In genomic region chr4:63546441-63547055, GRCm38 (mm10) we compare ENCODE assay signal across 9 mouse cellular contexts. TPM values are rescaled to one million over a fixed set of nuclear protein-coding genes. Genes with fewer than 3 reads are reported as not detected.
A peak's percentile ranks its signal among the peaks of the same experiment; 100 is the strongest.
DNase-seq lines count a peak whose midpoint lies in the region; ATAC-seq lines count a peak whose summit lies in the region.
"Had no signal": no experiment of that assay in that cellular context is flagged by ENCODE, and none has a peak within 500 bp of the region (broad histone marks: within the 10 kb centered on the region; RNA-seq: fewer than 3 reads in every experiment).

No protein-coding gene starts in this region.

- peaks cover 26% of the 10 kb centered on the region for H3K36me3 ChIP-seq in embryonic facial prominence, embryonic 13.5 days
- peaks cover 16% of the 10 kb centered on the region for H3K36me3 ChIP-seq in neural tube, embryonic 14.5 days (ENCODE audit: control insufficient read depth, insufficient read depth, low read length)

- peak; percentile 33 for DNase-seq in kidney, adult 18-20 months
- DNase-seq in kidney, postnatal 10 days, result no peak
- peak; percentile 51 for DNase-seq in kidney, postnatal 14 days
- no peak for DNase-seq in thymus, postnatal 0 days (ENCODE audit: low spot score)
- DNase-seq in right cerebral cortex, postnatal 25 days, result no peak
- DNase-seq in left cerebral cortex, postnatal 36 days (ENCODE audit: low spot score in 2 of 2), result no peak

- peak overlapping the region; percentile 35 for H3K27ac ChIP-seq in embryonic facial prominence, embryonic 13.5 days
- H3K27ac ChIP-seq in neural tube, embryonic 14.5 days (ENCODE audit: low read depth, low read length), result no peak overlapping the region

- H3K4me1 ChIP-seq in embryonic facial prominence, embryonic 13.5 days, result peaks cover 37% of the 10 kb centered on the region
- peaks cover 21% of the 10 kb centered on the region for H3K4me1 ChIP-seq in neural tube, embryonic 14.5 days (ENCODE audit: control insufficient read depth, insufficient read depth, low read length)

- H3K9ac ChIP-seq in embryonic facial prominence, embryonic 13.5 days, result peak overlapping the region; percentile 97
- no peak overlapping the region for H3K9ac ChIP-seq in neural tube, embryonic 14.5 days (replicated peaks; ENCODE audit: low read depth, low read length)

- 34% methylated on average over 6 of the region's 6 CpGs for WGBS in embryonic facial prominence, embryonic 13.5 days
- 85% methylated on average over 6 of the region's 6 CpGs for WGBS in neural tube, embryonic 14.5 days

- H3K4me2 ChIP-seq in embryonic facial prominence, embryonic 13.5 days, result peak overlapping the region; percentile 75
- peak overlapping the region; percentile 80 for H3K4me2 ChIP-seq in neural tube, embryonic 14.5 days (ENCODE audit: low read depth, low read length)

- H3K4me3 ChIP-seq in embryonic facial prominence, embryonic 13.5 days, result peak overlapping the region; percentile 83
- no peak overlapping the region for H3K4me3 ChIP-seq in neural tube, embryonic 14.5 days (ENCODE audit: low read depth, low read length)

- H3K27me3 ChIP-seq in embryonic facial prominence, embryonic 13.5 days, result no peaks in the 10 kb centered on the region
- no peaks in the 10 kb centered on the region for H3K27me3 ChIP-seq in neural tube, embryonic 14.5 days (ENCODE audit: control insufficient read depth, insufficient read depth, low read length)

- no peak for ATAC-seq in embryonic facial prominence, embryonic 13.5 days (ENCODE audit: insufficient number of reproducible peaks, insufficient read depth, low FRiP score, low TSS enrichment, low read depth)
- no peak for ATAC-seq in neural tube, embryonic 14.5 days (ENCODE audit: low read depth)

- intact Hi-C loops in left cerebral cortex, postnatal 36 days (cut with DNase I), result no loop called here

- H3K9me3 ChIP-seq in embryonic facial prominence, embryonic 13.5 days, result no peaks in the 10 kb centered on the region
- no peaks in the 10 kb centered on the region for H3K9me3 ChIP-seq in neural tube, embryonic 14.5 days (ENCODE audit: control insufficient read depth, low read length)

RNA-seq across cellular contexts. Expression of gene Atp6v1g1, which starts 2.0 kb away (rescaled TPM):
- polyA plus RNA-seq in embryonic facial prominence, embryonic 13.5 days (2015; fragmentation: Nextera tagmentation; extraction: Ambion mirVana), result 315 and 316 TPM in 2 replicates
- 431 and 462 TPM in 2 replicates for polyA plus RNA-seq in neural tube, embryonic 14.5 days (2014; fragmentation: Nextera tagmentation; extraction: Ambion mirVana)
- polyA plus RNA-seq in thymus, postnatal 0 days (2015; fragmentation: Nextera tagmentation; extraction: Ambion mirVana), result 373 and 381 TPM in 2 replicates
- total RNA-seq in left cerebral cortex, postnatal 36 days (2021), result 100 to 1,000 TPM; 133 to 150 TPM

RNA-seq across cellular contexts. Expression of gene Tmem268, which starts 12.0 kb away (rescaled TPM):
- polyA plus RNA-seq in embryonic facial prominence, embryonic 13.5 days (2015; fragmentation: Nextera tagmentation; extraction: Ambion mirVana), result 10.7 and 11.1 TPM in 2 replicates
- 3.4 and 4.6 TPM in 2 replicates for polyA plus RNA-seq in neural tube, embryonic 14.5 days (2014; fragmentation: Nextera tagmentation; extraction: Ambion mirVana)
- 13.7 and 14.9 TPM in 2 replicates for polyA plus RNA-seq in thymus, postnatal 0 days (2015; fragmentation: Nextera tagmentation; extraction: Ambion mirVana)
- 10 to 100 TPM; 14.0 to 14.6 TPM for total RNA-seq in left cerebral cortex, postnatal 36 days (2021)

RNA-seq across cellular contexts. Expression of gene Whrn, which starts 50.8 kb away (rescaled TPM):
- 4.2 and 5.9 TPM in 2 replicates for polyA plus RNA-seq in embryonic facial prominence, embryonic 13.5 days (2015; fragmentation: Nextera tagmentation; extraction: Ambion mirVana)
- 4.0 and 6.2 TPM in 2 replicates for polyA plus RNA-seq in neural tube, embryonic 14.5 days (2014; fragmentation: Nextera tagmentation; extraction: Ambion mirVana)
- 12.0 and 17.1 TPM in 2 replicates for polyA plus RNA-seq in thymus, postnatal 0 days (2015; fragmentation: Nextera tagmentation; extraction: Ambion mirVana)
- total RNA-seq in left cerebral cortex, postnatal 36 days (2021), result 10 to 100 TPM; 41.5 to 50.6 TPM

RNA-seq across cellular contexts. Expression of gene Gm11213, which starts 58.5 kb away (rescaled TPM):
- polyA plus RNA-seq in embryonic facial prominence, embryonic 13.5 days (2015; fragmentation: Nextera tagmentation; extraction: Ambion mirVana), result not detected in 2 replicates
- not detected in 2 replicates for polyA plus RNA-seq in neural tube, embryonic 14.5 days (2014; fragmentation: Nextera tagmentation; extraction: Ambion mirVana)
- polyA plus RNA-seq in thymus, postnatal 0 days (2015; fragmentation: Nextera tagmentation; extraction: Ambion mirVana), result not detected in 2 replicates
- not detected for total RNA-seq in left cerebral cortex, postnatal 36 days (2021)
- total RNA-seq: liver, adult 2 months had no signal
- polyA plus RNA-seq: liver, adult 2 months had no signal

Comparison
In these comparisons a context has a peak if more than half of its experiments do, and no peak if none do; other contexts are left out.
1. DNase-seq: peak in kidney, adult 18-20 months (single experiment) and kidney, postnatal 14 days (single experiment); none in kidney, postnatal 10 days (single experiment), thymus, postnatal 0 days (single experiment), right cerebral cortex, postnatal 25 days (single experiment) and left cerebral cortex, postnatal 36 days (0 of 2).